Mouse (Mus musculus) lung, adult 2 months (tissue): Measurements from ENCODE around the gene Dhx33. TPM values are rescaled to one million over a fixed set of nuclear protein-coding genes. Genes with fewer than 3 reads are reported as not detected.

Experiments used
- DNase-seq: peaks from one replicate; pipeline ENCODE4 v3.0.0; 2022
- H3K4me1 ChIP-seq: fragments of 200-500 bp; 2 replicates; pipeline ENCODE4 v1.6.1; 2011; ENCODE audit warnings: low read length; ENCODE audit not compliant: control insufficient read depth, insufficient read depth
- H3K4me3 ChIP-seq: fragments of 200-500 bp; replicated peaks from 2 replicates; pipeline ENCODE3; 2011; ENCODE audit warnings: low read depth, mild to moderate bottlenecking, control low read depth, low read length; ENCODE audit errors: extremely low read depth
- CTCF ChIP-seq: fragments of 200-500 bp; IDR thresholded peaks from 2 replicates; pipeline ENCODE4 v1.5.1; 2011; ENCODE audit warnings: mild to moderate bottlenecking, low read length, control low read depth; ENCODE audit not compliant: insufficient read depth
- POLR2A ChIP-seq: fragments of 200-500 bp; IDR thresholded peaks from 2 replicates; pipeline ENCODE4 v1.6.1; 2011; ENCODE audit warnings: low read depth, mild to moderate bottlenecking, control low read depth, low read length, borderline replicate concordance; ENCODE audit errors: extremely low read depth
- WGBS: fragments of 180-500 bp; shearing (Covaris S2); methylation state at CpG from one replicate; pipeline ENCODE4 v1.1.7; 2018; 5-methylcytosine and 5-hydroxymethylcytosine counted together
- polyA plus RNA-seq: library from polyadenylated mRNA; depleted of rRNA; stranded (reverse); fragments of >200 nt; gene quantifications from 2 replicates; pipeline ENCODE4 v1.2.3, GENCODE M21; 2012; rRNA removed

Gene Dhx33
- 16.3 and 20.5 TPM in 2 replicates for polyA plus RNA-seq

DNA sequence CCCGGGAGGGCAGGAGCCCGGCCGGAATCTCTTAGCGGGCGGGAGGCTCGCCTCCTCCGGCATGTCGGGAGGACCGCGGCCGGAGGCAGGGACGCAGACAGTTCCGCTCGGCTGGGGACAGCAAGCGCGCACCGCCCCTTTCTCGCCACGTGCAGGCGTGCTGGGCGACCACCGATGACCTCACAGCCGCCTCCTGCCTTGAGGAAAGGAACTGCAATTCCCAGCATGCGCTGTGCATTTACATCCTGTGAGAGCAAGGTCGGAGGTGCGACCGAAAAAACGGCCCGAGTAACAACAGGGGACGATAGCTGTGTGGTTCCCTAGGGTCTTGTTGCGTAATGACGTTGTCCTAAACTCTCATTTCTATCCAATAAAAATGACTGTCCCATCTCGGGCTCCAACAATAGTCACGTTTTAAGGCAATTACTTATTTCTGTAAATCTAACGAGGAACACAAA lies at the start of gene Dhx33:
Dhx33 (minus strand) TSS at position 122 of the 458 bp plus-strand sequence.
- WGBS = under 1% methylated on average over 35 of the region's 35 CpGs
- TF ChIP-seq CTCF = no peak
- TF ChIP-seq POLR2A = peak; percentile 31; the same call in 1 of the 2 replicates
- H3K4me1 ChIP-seq = peaks cover 9% of the 10 kb centered on the region
- peak within 1 kb of the TSS; percentile 75 for H3K4me3 ChIP-seq
- DNase-seq = peak; percentile 93

DNA sequence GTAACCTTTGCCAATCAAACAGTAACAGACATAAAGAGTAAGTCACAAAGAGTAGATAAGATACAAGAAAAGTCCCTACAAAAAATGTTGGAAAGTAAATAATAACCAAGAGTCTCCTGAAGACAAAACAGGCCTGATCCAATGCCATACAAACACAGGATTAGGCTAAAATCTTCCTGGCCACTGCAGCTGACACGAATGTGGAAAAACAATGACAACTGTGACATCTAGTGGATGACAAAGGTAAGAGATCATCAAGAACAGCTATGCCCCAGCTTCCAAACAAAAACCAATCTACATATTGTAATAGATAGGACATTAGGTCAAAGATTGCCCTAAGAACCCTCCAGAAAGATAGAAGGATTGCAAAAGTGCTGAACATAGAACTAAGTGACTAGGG lies 48.3 kb upstream of the Dhx33 start:
- TF ChIP-seq CTCF (no peak), POLR2A (no peak)

DNA sequence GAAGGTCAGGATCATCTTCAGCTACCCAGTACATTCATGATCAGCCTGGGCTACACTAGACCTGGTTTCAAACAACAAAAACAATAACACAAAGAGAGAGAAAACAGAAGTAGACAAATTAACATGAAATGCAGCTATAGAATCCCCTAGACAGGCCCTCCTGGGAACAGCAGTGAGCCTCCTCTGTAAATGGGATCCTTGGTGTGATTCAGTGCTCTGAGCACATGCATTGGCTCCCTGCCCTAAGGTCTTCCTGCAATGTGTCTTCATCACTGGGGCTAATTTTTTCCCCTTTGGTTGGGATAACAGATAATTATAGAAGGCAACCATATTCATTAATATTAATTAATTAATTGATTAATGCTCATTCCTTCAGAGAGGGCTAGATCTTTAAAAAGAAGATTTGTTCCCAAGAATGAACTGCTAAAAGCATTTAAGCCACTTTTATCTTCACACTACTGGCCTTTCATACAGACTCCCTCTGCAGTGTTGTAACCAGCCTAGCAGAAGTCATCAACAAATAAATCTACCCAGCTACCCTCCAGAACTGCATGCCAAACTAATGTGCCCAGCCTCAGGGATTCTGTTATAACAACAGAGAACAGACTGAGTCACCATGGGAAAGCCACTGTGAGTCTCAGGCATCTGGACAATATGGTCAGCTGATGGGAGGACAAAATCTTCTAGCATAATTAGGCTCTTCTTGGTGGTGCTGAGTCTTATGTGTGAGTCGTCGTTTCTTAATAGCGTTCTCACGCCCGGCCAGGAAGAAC lies 35.5 kb upstream of the Dhx33 start:
- H3K4me1 ChIP-seq = no peaks in the 10 kb centered on the region
- no peak overlapping the region for H3K4me3 ChIP-seq
- TF ChIP-seq CTCF (no peak), POLR2A (no peak)
- DNase-seq = no peak
- 96% methylated on average over 5 of the region's 5 CpGs for whole genome bisulfite sequencing

More for the DNA sequence above, 48.3 kb upstream of the Dhx33 start:
- 0% methylated on average over 1 of the region's 1 CpGs for WGBS
- no peak overlapping the region for H3K4me3 ChIP-seq
- no peak for DNase-seq
- no peaks in the 10 kb centered on the region for H3K4me1 ChIP-seq

GRCm38 (mm10) chr11:71033163-71033761 lies 29.0 kb upstream of the Dhx33 start, which contains the start of gene 6330403K07Rik:
TSS of gene 6330403K07Rik (minus strand) at chr11:71033513.
- no peak for DNase-seq
- TF ChIP-seq CTCF (no peak), POLR2A (no peak)
- WGBS = 3% methylated on average over 30 of the region's 31 CpGs
- peak within 1 kb of the TSS; percentile 51 for H3K4me3 ChIP-seq
- no peaks in the 10 kb centered on the region; the same call in 1 of the 2 replicates for H3K4me1 ChIP-seq

GRCm38 (mm10) chr11:71032491-71033162 lies 28.4 kb upstream of the Dhx33 start:
- Histone ChIP-seq H3K4me3 (no peak overlapping the region), H3K4me1 (no peaks in the 10 kb centered on the region; the same call in 1 of the 2 replicates)
- no peak for DNase-seq
- WGBS = 16% methylated on average over 26 of the region's 26 CpGs
- TF ChIP-seq POLR2A = no peak
- TF ChIP-seq CTCF = no peak

DNA sequence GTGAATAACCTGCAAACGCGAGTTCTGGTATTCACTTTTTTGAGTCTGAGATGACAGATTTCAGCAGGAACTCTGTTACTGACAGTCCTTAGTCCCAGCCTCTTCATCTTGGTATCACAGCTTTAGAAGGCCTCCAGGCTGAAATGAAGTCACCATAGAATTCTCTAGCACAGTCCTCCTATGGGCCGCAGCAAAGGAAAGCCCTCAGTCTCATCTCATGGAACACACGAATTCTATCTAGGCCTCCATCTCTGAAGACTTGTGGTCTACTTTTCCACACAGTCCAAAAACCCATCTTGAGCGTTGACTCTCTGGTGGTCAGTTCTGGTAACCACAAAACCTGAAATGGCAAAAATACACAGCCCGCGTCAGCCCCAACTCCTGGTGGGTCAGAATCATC lies 27.8 kb upstream of the Dhx33 start:
- TF ChIP-seq POLR2A = no peak
- no peak for TF ChIP-seq CTCF
- DNase-seq = no peak
- H3K4me1 ChIP-seq = no peaks in the 10 kb centered on the region; the same call in 1 of the 2 replicates
- 69% methylated on average over 7 of the region's 7 CpGs for WGBS
- no peak overlapping the region for H3K4me3 ChIP-seq

DNA sequence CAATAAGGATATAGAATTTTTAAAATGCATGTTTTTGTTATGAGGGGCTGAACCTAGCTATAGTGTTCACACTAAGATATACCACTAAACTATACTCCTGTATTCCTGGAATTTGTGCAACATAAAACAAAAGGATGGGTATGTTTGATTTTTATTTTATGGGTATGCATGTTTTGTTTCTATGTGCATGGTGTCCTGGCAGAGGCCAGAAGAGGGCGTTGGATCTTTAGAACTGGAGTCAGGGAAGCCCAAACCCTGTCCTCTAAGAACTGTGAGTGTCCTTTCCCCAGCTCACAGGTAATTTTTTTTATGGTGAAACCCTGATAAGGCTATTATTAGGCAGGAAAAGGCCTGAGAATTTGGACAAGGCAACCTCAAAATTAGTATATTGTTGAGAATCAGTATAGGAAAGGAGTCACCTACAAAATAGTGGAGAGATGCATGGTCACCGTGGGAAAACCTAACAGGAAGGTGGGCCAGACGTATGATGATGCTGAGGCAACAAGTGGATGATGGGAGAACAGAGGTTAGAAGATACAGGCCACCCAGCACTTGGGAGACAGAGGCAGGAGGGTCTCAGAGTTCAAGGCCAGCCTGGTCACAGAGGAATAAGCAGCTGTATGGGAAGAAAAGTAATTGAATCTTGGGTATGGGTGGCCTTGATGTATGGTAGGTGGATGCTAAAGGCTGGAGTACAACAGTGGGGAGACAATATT lies 25.3 kb upstream of the Dhx33 start:
- 77% methylated on average over 3 of the region's 3 CpGs for WGBS
- H3K4me3 ChIP-seq = no peak overlapping the region
- H3K4me1 ChIP-seq = no peaks in the 10 kb centered on the region; the same call in 1 of the 2 replicates
- no peak for DNase-seq
- TF ChIP-seq CTCF (no peak), POLR2A (no peak)

GRCm38 (mm10) chr11:71028280-71028679 lies 24.0 kb upstream of the Dhx33 start:
- H3K4me3 ChIP-seq = no peak overlapping the region
- no peaks in the 10 kb centered on the region; the same call in 1 of the 2 replicates for H3K4me1 ChIP-seq
- WGBS = 57% methylated on average over 3 of the region's 3 CpGs
- TF ChIP-seq POLR2A (no peak), CTCF (no peak)
- DNase-seq = no peak

DNA sequence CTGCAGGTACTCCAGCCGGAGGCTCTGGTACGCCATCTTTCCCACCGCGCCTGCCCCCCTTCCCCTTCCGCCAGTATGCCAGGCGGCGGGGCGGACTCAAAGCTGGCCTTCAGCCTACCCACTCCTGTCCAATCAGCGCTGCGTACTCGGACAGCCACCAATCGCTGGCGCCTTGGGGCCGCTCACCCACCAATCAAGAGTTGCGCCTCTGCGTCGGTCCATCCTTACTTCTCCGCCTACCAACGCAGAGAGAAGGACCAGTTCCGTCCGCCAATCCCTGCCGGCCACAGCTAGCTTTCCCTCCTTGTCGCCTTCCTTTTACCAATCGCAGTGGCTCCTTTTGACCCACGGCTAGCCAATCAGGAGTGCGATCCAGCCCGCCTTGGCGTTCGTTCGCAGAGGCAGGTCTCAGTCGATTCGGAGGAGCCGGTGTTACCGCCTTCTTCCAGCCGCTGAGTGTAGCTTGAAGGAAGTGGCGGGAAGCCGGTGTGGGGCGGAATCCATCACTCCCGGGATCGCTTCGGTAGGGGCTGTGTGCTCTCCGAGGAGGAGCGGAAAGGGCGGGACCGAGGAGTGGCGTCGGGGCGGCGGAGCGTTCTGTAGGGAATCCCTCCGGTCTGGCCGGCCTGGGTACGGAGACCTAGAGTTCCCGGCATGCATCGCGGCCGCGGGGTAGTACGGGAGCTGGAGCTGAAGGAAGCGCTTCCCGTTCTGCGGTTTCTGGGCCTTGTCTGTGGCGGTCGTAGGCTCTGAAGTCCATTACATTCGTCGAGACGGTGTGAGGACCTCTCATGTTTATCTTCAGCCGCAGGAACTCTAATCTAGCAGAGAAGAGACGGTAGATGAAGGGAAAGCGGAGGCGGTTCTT lies 15.2 kb upstream of the Dhx33 start, which contains the start of the genes Mis12 and Derl2:
Mis12 (plus strand) TSS at position 411 of the 868 bp plus-strand sequence.
Derl2 (minus strand) TSS at position 641 of the 868 bp plus-strand sequence.
- WGBS = under 1% methylated on average over 71 of the region's 71 CpGs
- peak; percentile 96 for DNase-seq
- peak within 1 kb of the TSS; percentile 93 for H3K4me3 ChIP-seq
- peaks cover 17% of the 10 kb centered on the region for H3K4me1 ChIP-seq
- TF ChIP-seq CTCF = no peak
- TF ChIP-seq POLR2A = peak; percentile 72; the same call in 1 of the 2 replicates
